Mouse (Mus musculus) hindbrain, embryonic 12.5 days (tissue): ENCODE data around the gene T2. TPM values are rescaled to one million over a fixed set of nuclear protein-coding genes. Genes with fewer than 3 reads are reported as not detected.
"Not testable (repeated sequence)": the region's sequence is repeated elsewhere in the genome, so short reads cannot be mapped to it uniquely, and the experiment has no call there.

Experiments
- ATAC-seq: fragments of 200-750 bp; cut with Nextera tagmentation; 2 replicates; pipeline ENCODE4 v1.8.0; 2017; ENCODE audit warnings: moderate TSS enrichment; ENCODE audit not compliant: low FRiP score
- H3K27ac ChIP-seq: fragments of 300-500 bp; sonication (generic); 2 replicates; pipeline ENCODE4 v1.5.1; 2016; ENCODE audit warnings: mild to moderate bottlenecking
- H3K27me3 ChIP-seq: fragments of 300-500 bp; sonication (generic); 2 replicates; pipeline ENCODE4 v1.6.1; 2016; ENCODE audit warnings: mild to moderate bottlenecking
- H3K36me3 ChIP-seq: fragments of 300-500 bp; sonication (generic); 2 replicates; pipeline ENCODE4 v1.6.1; 2016; ENCODE audit warnings: mild to moderate bottlenecking
- H3K4me1 ChIP-seq: fragments of 300-500 bp; sonication (generic); 2 replicates; pipeline ENCODE4 v1.6.1; 2016
- H3K4me2 ChIP-seq: fragments of 300-500 bp; sonication (generic); replicated peaks from 2 replicates; pipeline ENCODE4 v1.6.1; 2016; ENCODE audit warnings: mild to moderate bottlenecking
- H3K4me3 ChIP-seq: fragments of 300-500 bp; sonication (generic); 2 replicates; pipeline ENCODE4 v1.5.1; 2016; ENCODE audit warnings: mild to moderate bottlenecking
- H3K9ac ChIP-seq: fragments of 300-500 bp; sonication (generic); 2 replicates; pipeline ENCODE4 v1.6.1; 2016; ENCODE audit warnings: mild to moderate bottlenecking, moderate library complexity
- H3K9me3 ChIP-seq: fragments of 300-500 bp; sonication (generic); replicated peaks from 2 replicates; pipeline ENCODE4 v1.6.1; 2016; ENCODE audit warnings: mild to moderate bottlenecking
- WGBS: fragments of 180-500 bp; shearing (Covaris S2); methylation state at CpG from one replicate; pipeline ENCODE4 v1.1.7; 2016; 5-methylcytosine and 5-hydroxymethylcytosine counted together
- polyA plus RNA-seq: library from polyadenylated mRNA; unstranded; fragments of >200 nt; fragmentation: Nextera tagmentation; extraction: Ambion mirVana; gene quantifications from 2 replicates; pipeline ENCODE4 v1.2.1, GENCODE M21; 2016

Gene T2
- 0.77 and 0.96 TPM in 2 replicates for polyA plus RNA-seq

DNA sequence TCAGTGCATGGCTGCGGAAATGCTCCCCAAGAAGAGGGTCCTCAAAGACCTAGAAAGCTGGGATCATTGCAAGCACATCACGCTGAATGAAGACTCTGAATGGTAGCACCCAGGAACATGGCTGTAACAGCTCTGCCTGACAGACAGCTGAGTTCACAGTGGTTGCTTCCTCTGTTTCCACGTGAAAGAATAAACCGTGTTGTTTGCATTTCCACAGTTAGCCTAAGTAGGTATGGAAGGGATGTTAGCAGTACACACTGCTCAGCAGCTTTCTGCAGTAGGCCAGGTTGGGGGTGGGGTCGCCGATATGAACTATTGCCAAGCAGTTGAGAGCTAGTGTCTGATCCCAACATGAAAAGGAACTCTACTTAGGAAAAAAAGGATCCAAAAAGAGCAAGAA is at the start of gene T2:
TSS of gene T2 (plus strand) at position 301 of the 400 bp plus-strand sequence.
- H3K9ac ChIP-seq = no peak within 1 kb of the TSS
- H3K36me3 ChIP-seq = no peaks in the 10 kb centered on the region
- 89% methylated on average over 6 of the region's 6 CpGs for WGBS
- H3K9me3 ChIP-seq = no peaks in the 10 kb centered on the region; the same call in 1 of the 2 replicates
- H3K4me1 ChIP-seq = peaks cover 5% of the 10 kb centered on the region
- ATAC-seq = no peak
- no peak within 1 kb of the TSS for H3K4me2 ChIP-seq
- H3K27me3 ChIP-seq = no peaks in the 10 kb centered on the region
- H3K4me3 ChIP-seq = no peak within 1 kb of the TSS
- no peak within 1 kb of the TSS for H3K27ac ChIP-seq

DNA sequence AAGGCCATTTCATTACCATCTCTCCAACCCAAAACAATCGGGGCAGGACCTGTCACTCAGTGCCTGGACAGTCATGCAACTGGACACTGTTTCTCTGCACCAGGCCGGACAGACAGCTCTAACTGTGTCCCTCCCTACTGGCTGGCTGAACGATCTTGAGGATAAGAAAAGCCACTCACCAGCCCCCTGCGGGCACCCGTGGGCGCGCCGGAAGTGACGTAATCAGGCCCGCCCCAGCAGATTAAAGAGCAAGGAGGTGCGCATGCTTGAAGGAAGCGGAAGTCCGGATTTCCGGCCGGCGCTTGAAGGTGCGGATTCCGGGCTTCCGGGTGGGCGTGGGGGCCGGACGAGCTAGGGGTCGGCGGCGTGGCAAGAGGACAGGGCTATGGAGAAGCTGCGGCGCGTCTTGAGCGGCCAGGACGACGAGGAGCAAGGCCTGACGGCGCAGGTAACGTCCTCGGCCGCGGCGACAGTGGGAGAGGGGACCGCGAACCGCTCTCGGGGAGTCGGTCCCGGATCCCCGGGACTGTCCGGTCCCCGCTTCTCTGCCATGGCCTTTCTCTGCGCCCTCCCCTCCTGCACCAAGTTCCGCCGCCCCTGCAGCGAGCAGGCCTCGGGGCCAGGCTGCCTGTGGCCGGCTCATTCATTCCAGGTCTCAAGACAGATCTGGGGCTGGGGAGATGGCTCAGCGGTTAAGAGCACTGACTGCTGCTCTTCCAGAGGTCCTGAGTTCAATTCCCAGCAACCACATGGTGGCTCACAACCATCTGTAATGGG is 44.8 kb upstream of the T2 start, which contains the start of gene Sft2d1:
TSS of gene Sft2d1 (plus strand) at position 265 of the 777 bp plus-strand sequence.
- ATAC-seq = peak; percentile 93
- peaks cover 16% of the 10 kb centered on the region for H3K4me1 ChIP-seq
- no peaks in the 10 kb centered on the region for H3K36me3 ChIP-seq
- no peaks in the 10 kb centered on the region for H3K27me3 ChIP-seq
- WGBS = under 1% methylated on average over 51 of the region's 54 CpGs
- H3K9me3 ChIP-seq = no peaks in the 10 kb centered on the region
- H3K27ac ChIP-seq = peak within 1 kb of the TSS; percentile 69
- peak within 1 kb of the TSS; percentile 84 for H3K9ac ChIP-seq
- H3K4me2 ChIP-seq = peak within 1 kb of the TSS; percentile 61
- H3K4me3 ChIP-seq = peak within 1 kb of the TSS; percentile 93

DNA sequence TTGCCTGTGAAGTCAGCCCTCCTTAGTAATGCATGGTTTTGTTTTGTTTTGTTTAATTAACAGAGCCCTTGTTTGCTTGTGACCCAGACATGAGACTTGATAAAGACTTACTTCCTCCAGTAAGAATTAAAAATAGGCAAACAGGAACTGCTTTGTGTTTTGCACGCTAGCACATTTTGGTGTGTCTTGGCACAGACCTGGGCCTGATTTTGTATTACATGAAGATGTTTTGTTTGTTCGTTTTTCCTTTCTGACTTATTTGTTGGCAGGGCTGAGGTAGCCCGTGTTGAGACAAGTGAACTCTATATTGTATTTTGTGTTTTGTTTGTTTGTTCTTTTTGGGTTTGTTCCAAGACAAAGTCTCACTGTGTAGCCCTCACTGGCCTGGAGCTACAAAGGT is 44.0 kb upstream of the T2 start:
- Histone ChIP-seq H3K9ac (peak overlapping the region; percentile 84), H3K36me3 (no peaks in the 10 kb centered on the region), H3K9me3 (no peaks in the 10 kb centered on the region), H3K27ac (no peak overlapping the region), H3K4me3 (peak overlapping the region; percentile 93), H3K4me1 (peaks cover 16% of the 10 kb centered on the region), H3K4me2 (peak overlapping the region; percentile 61), H3K27me3 (no peaks in the 10 kb centered on the region)
- no peak for ATAC-seq
- WGBS = 63% methylated on average over 3 of the region's 3 CpGs

DNA sequence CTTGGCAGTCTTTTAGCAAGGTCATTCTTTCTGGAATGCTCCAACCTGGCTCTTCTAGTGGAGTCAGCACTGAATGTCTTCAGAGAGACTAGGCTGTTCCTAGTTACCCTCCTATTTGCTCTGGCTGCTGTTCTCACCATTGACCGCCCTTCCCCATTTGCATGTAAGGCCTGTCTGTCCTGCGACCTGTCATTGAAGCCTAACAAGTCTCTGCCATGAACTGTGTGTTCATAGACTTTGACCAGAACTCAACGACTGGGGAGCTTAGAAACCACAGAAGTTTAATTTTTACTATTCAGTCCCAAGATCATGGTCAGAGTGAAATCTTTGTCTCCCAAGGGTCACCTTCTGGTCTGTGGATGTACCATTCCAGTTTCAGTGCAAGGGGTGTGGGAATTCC is 41.8 kb upstream of the T2 start:
- Histone ChIP-seq H3K4me3 (no peak overlapping the region), H3K9ac (no peak overlapping the region), H3K27me3 (no peaks in the 10 kb centered on the region), H3K27ac (no peak overlapping the region), H3K4me2 (no peak overlapping the region), H3K36me3 (0 out of 2 replicates have a peak, but pooled peaks cover 5% of the 10 kb centered on the region), H3K4me1 (peaks cover 16% of the 10 kb centered on the region), H3K9me3 (no peaks in the 10 kb centered on the region)
- WGBS = 93% methylated on average over 3 of the region's 3 CpGs
- ATAC-seq = no peak

DNA sequence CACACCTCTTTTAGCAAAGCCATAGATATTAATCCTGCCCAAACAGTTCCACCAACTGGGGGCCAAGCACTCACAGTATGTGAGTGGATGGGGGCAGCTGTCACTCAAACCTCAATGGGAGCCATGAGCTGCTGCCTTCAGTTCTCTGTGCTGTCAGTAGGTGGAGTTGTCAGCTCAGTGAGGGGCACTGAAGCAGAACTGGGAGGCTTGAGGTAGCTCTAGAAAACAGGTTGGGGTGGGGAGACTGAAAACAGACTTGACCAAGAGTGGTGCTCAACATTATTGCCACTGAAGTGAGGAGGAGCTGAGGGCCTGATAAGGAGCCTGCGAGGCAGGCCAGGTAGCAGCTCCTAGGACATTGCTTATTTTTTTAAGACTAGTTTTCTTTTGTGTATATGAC is 39.5 kb upstream of the T2 start:
- no peak overlapping the region for H3K27ac ChIP-seq
- no peak overlapping the region for H3K4me2 ChIP-seq
- no peaks in the 10 kb centered on the region for H3K27me3 ChIP-seq
- no peak overlapping the region for H3K4me3 ChIP-seq
- no peak for ATAC-seq
- 94% methylated on average over 1 of the region's 1 CpGs for WGBS
- peaks cover 16% of the 10 kb centered on the region for H3K4me1 ChIP-seq
- peaks cover 5% of the 10 kb centered on the region; the same call in 1 of the 2 replicates for H3K36me3 ChIP-seq
- no peaks in the 10 kb centered on the region for H3K9me3 ChIP-seq
- H3K9ac ChIP-seq = no peak overlapping the region

DNA sequence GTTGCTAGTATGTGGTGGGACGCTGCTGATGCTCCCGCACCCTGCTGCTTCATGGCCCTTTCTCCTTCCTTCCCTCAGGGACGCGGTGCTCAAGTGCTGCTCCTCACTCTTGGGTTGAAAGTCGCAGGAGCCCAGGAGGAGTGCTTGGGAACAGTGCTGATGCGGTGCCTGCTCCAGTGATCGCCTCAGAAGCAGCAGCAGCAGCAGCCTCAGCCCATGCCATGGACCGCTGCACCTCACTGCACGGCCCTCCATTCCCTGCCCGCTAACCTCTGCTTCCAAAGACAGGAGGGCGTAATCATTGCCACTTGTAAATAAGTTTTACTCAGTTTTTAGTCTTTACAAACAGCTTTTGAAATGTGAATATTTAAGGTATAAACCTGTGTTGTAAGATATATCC is 28.9 kb upstream of the T2 start:
- H3K4me1 ChIP-seq, H3K4me2 ChIP-seq, H3K27me3 ChIP-seq, ATAC-seq, H3K9ac ChIP-seq, H3K4me3 ChIP-seq, H3K27ac ChIP-seq, H3K9me3 ChIP-seq: not testable (repeated sequence)
- H3K36me3 ChIP-seq = peaks cover 18% of the 10 kb centered on the region
- WGBS = 92% methylated on average over 10 of the region's 11 CpGs

DNA sequence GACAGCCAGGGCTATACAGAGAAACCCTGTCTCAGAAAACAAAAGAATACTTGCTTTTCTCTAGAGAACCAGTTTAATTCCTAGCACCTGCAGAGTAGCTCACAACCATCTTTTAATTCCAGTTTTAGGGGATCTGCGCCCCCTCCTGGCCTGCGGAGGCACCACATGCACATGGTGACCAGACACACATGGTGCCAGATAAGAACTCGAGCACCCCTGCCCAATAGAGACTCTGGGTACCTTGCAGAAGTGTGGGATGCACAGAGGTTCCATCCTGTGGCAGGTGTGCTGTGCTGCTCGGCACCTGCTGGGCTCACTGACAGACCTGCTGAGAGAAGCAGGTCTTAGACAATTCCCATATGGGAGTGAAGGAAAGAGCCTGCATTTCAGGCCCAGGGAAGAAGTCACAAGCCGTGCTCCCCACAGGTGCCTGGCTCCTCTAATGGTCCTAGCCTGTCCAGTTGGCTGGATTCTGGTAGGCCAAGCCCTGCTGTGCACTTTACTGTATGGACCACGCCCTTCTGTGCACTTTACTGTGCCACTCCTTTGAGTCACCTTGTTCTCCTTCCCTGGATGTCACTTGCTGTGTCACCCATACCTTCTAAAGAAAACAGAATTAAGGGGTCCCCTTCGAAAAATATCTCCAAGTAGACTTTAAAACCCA is 27.1 kb upstream of the T2 start:
- H3K4me2 ChIP-seq = no peak overlapping the region
- no peaks in the 10 kb centered on the region for H3K9me3 ChIP-seq
- no peak overlapping the region for H3K4me3 ChIP-seq
- peaks cover 13% of the 10 kb centered on the region for H3K36me3 ChIP-seq
- no peak overlapping the region for H3K9ac ChIP-seq
- no peak overlapping the region for H3K27ac ChIP-seq
- ATAC-seq = no peak
- H3K4me1 ChIP-seq = no peaks in the 10 kb centered on the region
- 71% methylated on average over 7 of the region's 7 CpGs for WGBS
- H3K27me3 ChIP-seq = no peaks in the 10 kb centered on the region

DNA sequence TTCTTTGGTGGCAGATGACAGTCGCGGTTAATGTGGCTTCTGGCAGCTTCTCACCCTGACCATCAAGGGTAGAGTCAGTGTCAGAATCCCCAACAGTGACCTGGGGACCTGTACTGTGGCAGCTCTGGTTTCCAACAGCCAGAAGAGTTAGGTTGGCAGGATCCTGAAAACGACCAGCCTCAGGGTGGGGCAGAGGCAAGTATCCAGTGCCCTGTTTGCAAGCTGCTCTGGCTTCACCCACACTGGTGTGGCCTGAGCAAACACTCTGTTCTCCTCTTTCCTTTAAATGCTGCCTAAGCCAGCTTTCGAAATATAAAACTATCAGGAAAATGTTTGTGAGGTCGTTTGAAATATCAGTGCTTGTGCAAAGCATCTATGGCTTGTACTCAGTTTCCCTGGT is 25.2 kb upstream of the T2 start:
- 76% methylated on average over 5 of the region's 5 CpGs for WGBS
- Histone ChIP-seq H3K4me3 (no peak overlapping the region), H3K9ac (no peak overlapping the region), H3K4me1 (no peaks in the 10 kb centered on the region), H3K9me3 (no peaks in the 10 kb centered on the region), H3K27me3 (no peaks in the 10 kb centered on the region), H3K27ac (no peak overlapping the region), H3K4me2 (no peak overlapping the region), H3K36me3 (peaks cover 8% of the 10 kb centered on the region)
- ATAC-seq = no peak

DNA sequence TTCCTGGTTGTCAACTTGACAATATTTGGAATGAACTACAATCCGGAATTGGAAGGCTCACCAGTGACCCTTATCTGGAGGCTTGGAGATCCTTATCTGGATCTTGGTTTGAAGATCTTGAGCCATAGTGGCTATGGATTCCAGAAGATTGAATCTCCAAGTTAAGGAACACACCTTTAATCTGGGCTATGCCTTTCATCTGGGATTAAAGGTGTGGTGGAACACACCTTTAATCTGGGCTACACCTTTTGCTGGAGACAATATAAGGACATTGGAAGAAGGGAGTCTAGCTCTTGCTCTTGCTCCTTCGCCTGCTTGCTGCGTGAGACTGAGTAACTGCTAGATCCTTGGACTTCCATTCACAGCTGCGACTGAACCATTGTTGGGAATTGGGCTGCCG is 18.6 kb upstream of the T2 start, which contains the start of gene Prr18:
TSS of gene Prr18 (plus strand) at position 301 of the 400 bp plus-strand sequence.
- not testable (repeated sequence) for H3K9me3 ChIP-seq, H3K9ac ChIP-seq, H3K4me2 ChIP-seq, H3K27ac ChIP-seq, H3K4me3 ChIP-seq, H3K36me3 ChIP-seq, ATAC-seq
- peaks cover 21% of the 10 kb centered on the region for H3K4me1 ChIP-seq
- peaks cover 39% of the 10 kb centered on the region for H3K27me3 ChIP-seq
- 100% methylated on average over 1 of the region's 5 CpGs for WGBS

DNA sequence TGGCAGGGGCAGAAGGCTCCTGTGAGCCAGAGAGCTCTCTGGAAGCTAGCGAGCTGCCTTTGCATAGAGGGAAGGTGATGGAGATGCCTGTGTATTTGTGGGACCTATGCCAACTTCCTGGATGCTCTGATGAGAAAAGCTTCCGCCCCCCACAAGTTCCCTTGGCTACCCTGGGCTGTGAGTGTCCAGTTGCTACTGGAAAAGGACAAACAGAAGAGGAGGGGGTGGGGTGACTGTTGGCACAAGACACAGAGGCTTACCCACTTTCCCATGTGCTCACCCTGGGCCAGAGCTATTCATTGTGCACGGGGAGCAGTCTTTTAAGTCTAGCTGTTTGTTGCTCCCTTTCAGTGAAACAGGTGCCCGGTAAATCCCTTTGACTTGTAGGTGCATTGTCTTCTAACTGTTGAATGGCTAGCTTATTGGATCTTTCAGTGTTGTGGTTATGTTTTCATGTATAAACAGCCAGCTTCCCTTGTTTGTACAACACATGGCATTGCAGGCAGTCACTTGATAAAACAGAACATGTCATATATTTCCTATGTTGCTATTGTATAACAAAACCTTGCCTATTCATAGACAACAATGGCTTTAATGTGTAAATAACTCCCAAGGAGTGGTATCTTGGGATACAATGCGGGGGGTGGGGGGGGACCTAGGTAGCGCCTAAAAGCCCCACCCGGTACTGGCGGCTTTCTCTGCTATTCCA is 16.0 kb upstream of the T2 start:
- Histone ChIP-seq H3K4me1 (peaks cover 21% of the 10 kb centered on the region), H3K4me3 (peak overlapping the region; percentile 61), H3K27ac (peak overlapping the region; percentile 58), H3K4me2 (peak overlapping the region; percentile 99), H3K27me3 (peaks cover 46% of the 10 kb centered on the region), H3K9ac (peak overlapping the region; percentile 89), H3K36me3 (no peaks in the 10 kb centered on the region), H3K9me3 (no peaks in the 10 kb centered on the region)
- 21% methylated on average over 8 of the region's 8 CpGs for WGBS
- no peak for ATAC-seq

DNA sequence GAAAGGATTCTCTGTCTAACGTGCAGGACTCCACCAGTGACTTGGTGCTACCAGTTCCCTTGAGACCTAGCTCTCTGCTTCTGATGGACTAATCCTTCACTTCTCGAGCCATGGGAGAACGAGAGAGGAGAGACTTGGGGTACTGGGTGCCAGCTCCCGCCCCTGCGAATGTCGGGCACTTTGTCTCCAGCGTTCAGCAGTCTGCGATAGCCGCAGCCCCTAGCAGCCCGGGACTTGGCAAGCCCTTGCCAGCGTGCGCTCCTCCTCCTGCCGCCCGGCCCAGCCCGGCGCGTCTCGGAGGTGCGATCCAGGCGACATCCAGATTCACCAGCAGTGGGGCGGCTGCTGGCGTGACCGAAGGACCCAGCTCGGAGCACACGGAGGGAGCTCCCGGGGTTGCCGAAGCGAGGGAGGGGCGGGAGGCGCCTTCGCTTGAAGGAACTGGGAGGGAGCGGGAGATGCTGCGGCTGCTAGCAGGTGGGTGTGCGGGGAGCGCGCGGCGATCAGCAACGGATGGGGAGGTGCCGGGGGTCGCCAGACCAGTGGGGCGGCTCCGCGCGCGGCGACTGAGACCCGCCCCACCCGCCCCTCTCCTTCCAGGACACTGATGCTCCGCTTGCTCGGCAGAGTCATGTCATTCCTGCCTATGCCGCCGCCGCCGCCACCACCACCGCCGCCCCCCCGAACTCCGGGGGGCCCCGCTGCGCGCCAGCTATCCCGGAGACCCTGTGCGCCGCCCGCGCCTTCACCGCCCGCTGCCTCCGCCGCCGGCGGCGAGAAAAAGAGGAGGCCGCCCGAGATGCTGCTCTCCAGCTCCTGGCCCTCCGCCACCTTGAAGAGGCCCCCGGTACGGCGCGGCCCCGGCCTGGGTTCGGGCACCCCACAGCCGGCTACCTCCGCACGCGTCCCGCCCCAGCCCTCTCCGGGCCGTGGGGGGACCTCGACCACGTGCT is 15.1 kb upstream of the T2 start:
- under 1% methylated on average over 67 of the region's 92 CpGs for WGBS
- peak; percentile 89 for ATAC-seq
- Histone ChIP-seq H3K36me3 (no peaks in the 10 kb centered on the region), H3K4me2 (peak overlapping the region; percentile 99), H3K27me3 (peaks cover 46% of the 10 kb centered on the region), H3K27ac (peak overlapping the region; percentile 58), H3K4me1 (peaks cover 21% of the 10 kb centered on the region), H3K4me3 (peak overlapping the region; percentile 61), H3K9ac (peak overlapping the region; percentile 89), H3K9me3 (no peaks in the 10 kb centered on the region)
